Mouse (Mus musculus): ENCODE results near the gene Tmc5. TPM values are rescaled to one million over a fixed set of nuclear protein-coding genes. Genes with fewer than 3 reads are reported as not detected.

Tmc5 gene
- 0.41 and 0.56 TPM in 2 replicates for total RNA-seq (2021)
- long read RNA-seq, experiment 1, result 0 reads
- long read RNA-seq, experiment 2, partial matches to known transcripts, result 1 of 1 reads
- long read RNA-seq, experiment 2, other reads (novel, unspliced or antisense), result 0 of 1 reads

GRCm38 (mm10) chr7:118597201-118597600 lies at the start of gene Tmc5:
Gene Tmc5, plus strand, starts transcription at chr7:118597297.
- DNase-seq, result peak; percentile 30

- DNase-seq, result no peak
These were observed 49.6 kb upstream of the Tmc5 start for GRCm38 (mm10) chr7:118547451-118547850.

GRCm38 (mm10) chr7:118553881-118554280 lies 43.2 kb upstream of the Tmc5 start:
- DNase-seq, result no peak

- DNase-seq, result no peak
These were observed 42.8 kb upstream of the Tmc5 start for GRCm38 (mm10) chr7:118554290-118554689.

- no peak for DNase-seq
These were observed 28.0 kb upstream of the Tmc5 start for GRCm38 (mm10) chr7:118569121-118569543.

GRCm38 (mm10) chr7:118571350-118571749 lies 25.7 kb upstream of the Tmc5 start:
- DNase-seq, result no peak

- DNase-seq, result peak; percentile 41
These were observed 25.1 kb upstream of the Tmc5 start for GRCm38 (mm10) chr7:118572039-118572438.

GRCm38 (mm10) chr7:118578269-118578668 lies 18.8 kb upstream of the Tmc5 start:
- DNase-seq, result no peak

- DNase-seq, result no peak
These were observed 17.2 kb upstream of the Tmc5 start for GRCm38 (mm10) chr7:118579938-118580337.

- no peak for DNase-seq
These were observed 13.3 kb upstream of the Tmc5 start for GRCm38 (mm10) chr7:118583821-118584220.

GRCm38 (mm10) chr7:118584257-118584907 lies 12.7 kb upstream of the Tmc5 start, which contains the start of gene Tmc7:
Gene Tmc7, minus strand, starts transcription at chr7:118584736.
- peak; percentile 66 for DNase-seq

- DNase-seq, result no peak
These were observed 12.2 kb upstream of the Tmc5 start for GRCm38 (mm10) chr7:118584926-118585325.

GRCm38 (mm10) chr7:118585856-118586255 lies 11.2 kb upstream of the Tmc5 start:
- peak; percentile 64 for DNase-seq

- DNase-seq, result no peak
These were observed 6.3 kb upstream of the Tmc5 start for GRCm38 (mm10) chr7:118590726-118591305.

GRCm38 (mm10) chr7:118592146-118592545 lies 5.0 kb upstream of the Tmc5 start:
- DNase-seq, result no peak

- DNase-seq, result no peak
These were observed 3.3 kb upstream of the Tmc5 start for GRCm38 (mm10) chr7:118593567-118594407.

- no peak for DNase-seq
These were observed 2.5 kb upstream of the Tmc5 start for GRCm38 (mm10) chr7:118594611-118595010.

- peak; percentile 96 for DNase-seq
These were observed 1.9 kb upstream of the Tmc5 start for GRCm38 (mm10) chr7:118595228-118595627.

GRCm38 (mm10) chr7:118596271-118596670 lies 826 bp upstream of the Tmc5 start:
- no peak for DNase-seq

GRCm38 (mm10) chr7:118599954-118600631 lies 3.0 kb downstream of the Tmc5 start:
- no peak for DNase-seq

- DNase-seq, result no peak
These were observed 7.7 kb downstream of the Tmc5 start for GRCm38 (mm10) chr7:118604842-118605241.

GRCm38 (mm10) chr7:118609815-118610214 lies 12.7 kb downstream of the Tmc5 start:
- no peak for DNase-seq

Data from adrenal gland, postnatal 14 days (tissue).